Mouse (Mus musculus): ENCODE data around the gene Prune1. TPM values are rescaled to one million over a fixed set of nuclear protein-coding genes. Genes with fewer than 3 reads are reported as not detected.
A peak's percentile ranks its signal among the peaks of the same experiment; 100 is the strongest.

The Prune1 gene
- polyA plus RNA-seq, 1 experiment from 2014 or later, result 24.2 TPM

DNA sequence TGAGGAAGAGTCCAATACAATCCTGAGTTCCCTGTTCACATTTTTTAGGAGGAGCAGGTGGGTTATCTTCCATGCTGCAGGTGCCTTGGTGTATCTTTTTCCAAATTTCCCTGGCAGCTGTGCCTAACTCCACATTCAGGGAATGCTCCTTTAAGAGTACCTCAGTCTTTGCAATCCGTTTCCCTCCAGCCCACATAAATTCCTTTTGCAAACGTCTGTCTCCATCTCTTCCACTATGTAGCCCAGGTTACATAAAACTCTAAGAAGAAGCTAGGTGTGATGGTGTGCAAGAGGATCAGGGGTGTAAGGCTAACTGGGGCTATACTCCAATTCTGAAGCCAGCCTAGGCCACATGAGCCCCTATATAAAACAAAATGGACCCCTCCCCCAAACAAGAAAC is 38.8 kb downstream of the Prune1 start:
- Histone ChIP-seq H3K4me2 (ENCODE audit: low read depth, low read length) (no peak overlapping the region), H3K4me1 (ENCODE audit: control insufficient read depth, insufficient read depth, low read length) (no peaks in the 10 kb centered on the region), H3K36me3 (ENCODE audit: control insufficient read depth, insufficient read depth, low read length) (peaks cover 20% of the 10 kb centered on the region; the same call in 1 of the 2 replicates), H3K9ac (ENCODE audit: low read depth, low read length) (no peak overlapping the region), H3K4me3 (ENCODE audit: low read depth, low read length) (no peak overlapping the region), H3K27me3 (replicated peaks; ENCODE audit: control insufficient read depth, insufficient read depth, low read length) (no peaks in the 10 kb centered on the region), H3K27ac (replicated peaks; ENCODE audit: low read depth, low read length) (no peak overlapping the region), H3K9me3 (ENCODE audit: control insufficient read depth, low read length) (no peaks in the 10 kb centered on the region)
- DNase-seq (ENCODE audit: low spot score), result no peak
- no peak for ATAC-seq (ENCODE audit: low read depth)
- WGBS, result 82% methylated on average over 2 of the region's 2 CpGs

DNA sequence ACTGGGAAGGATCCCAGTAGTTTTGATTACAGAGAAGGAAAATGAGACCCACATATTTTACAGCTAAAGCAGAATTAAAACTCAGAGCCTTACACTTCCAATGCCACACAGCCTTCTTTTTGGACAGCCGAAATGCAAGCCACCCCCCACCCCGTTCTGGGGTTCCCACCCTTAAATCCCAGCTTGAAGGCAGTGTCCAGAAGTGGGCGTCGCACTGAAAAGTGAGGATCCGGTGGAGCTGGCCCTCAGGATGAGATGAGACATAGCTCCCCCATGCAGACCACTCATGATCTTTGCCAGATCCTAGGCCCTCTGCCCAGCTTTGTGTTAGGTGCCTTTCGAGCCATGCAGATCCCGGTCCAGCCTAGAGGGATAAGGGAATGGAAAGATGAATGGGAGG is 40.4 kb downstream of the Prune1 start, which contains the start of gene Gm128:
Gm128 (minus strand) TSS at position 101 of the 400 bp plus-strand sequence.
- Histone ChIP-seq H3K4me3 (ENCODE audit: low read depth, low read length) (no peak within 1 kb of the TSS), H3K4me1 (ENCODE audit: control insufficient read depth, insufficient read depth, low read length) (no peaks in the 10 kb centered on the region), H3K9me3 (ENCODE audit: control insufficient read depth, low read length) (no peaks in the 10 kb centered on the region), H3K9ac (ENCODE audit: low read depth, low read length) (peak within 1 kb of the TSS; percentile 2; the same call in 1 of the 2 replicates), H3K27ac (replicated peaks; ENCODE audit: low read depth, low read length) (no peak within 1 kb of the TSS), H3K36me3 (ENCODE audit: control insufficient read depth, insufficient read depth, low read length) (peaks cover 32% of the 10 kb centered on the region), H3K27me3 (replicated peaks; ENCODE audit: control insufficient read depth, insufficient read depth, low read length) (no peaks in the 10 kb centered on the region), H3K4me2 (ENCODE audit: low read depth, low read length) (peak within 1 kb of the TSS; percentile 29)
- 78% methylated on average over 7 of the region's 7 CpGs for WGBS
- ATAC-seq (ENCODE audit: low read depth), result no peak
- no peak for DNase-seq (ENCODE audit: low spot score)

DNA sequence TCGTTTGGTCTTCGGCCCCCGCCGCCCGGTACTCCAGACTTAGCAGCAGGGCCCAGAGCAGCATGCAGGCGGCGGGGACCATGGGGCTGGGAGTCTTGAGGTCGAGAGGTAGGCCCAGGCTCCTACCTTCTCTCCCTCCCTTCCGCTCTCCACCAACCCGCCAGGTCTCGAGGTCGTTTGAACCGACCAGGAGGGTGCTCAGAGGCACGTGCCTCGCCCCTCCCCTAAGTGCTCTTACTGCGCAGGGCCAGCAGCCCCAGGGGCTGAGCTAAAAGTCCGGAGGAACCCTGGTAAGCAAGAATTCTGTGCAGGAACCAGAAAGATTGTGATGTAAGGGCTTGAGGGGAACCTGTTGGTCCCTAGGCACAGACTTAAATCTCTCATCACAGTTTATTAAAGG is 41.0 kb downstream of the Prune1 start:
- DNase-seq (ENCODE audit: low spot score), result no peak
- WGBS, result 31% methylated on average over 13 of the region's 17 CpGs
- H3K4me2 ChIP-seq (ENCODE audit: low read depth, low read length), result peak overlapping the region; percentile 29
- peak; percentile 35; the same call in 1 of the 2 replicates for ATAC-seq (ENCODE audit: low read depth)
- no peaks in the 10 kb centered on the region for H3K4me1 ChIP-seq (ENCODE audit: control insufficient read depth, insufficient read depth, low read length)
- H3K4me3 ChIP-seq (ENCODE audit: low read depth, low read length), result no peak overlapping the region
- H3K27ac ChIP-seq (replicated peaks; ENCODE audit: low read depth, low read length), result no peak overlapping the region
- H3K27me3 ChIP-seq (replicated peaks; ENCODE audit: control insufficient read depth, insufficient read depth, low read length), result no peaks in the 10 kb centered on the region
- 0 out of 2 replicates have a peak overlapping the region, but pooled peaks have one; percentile 2 for H3K9ac ChIP-seq (ENCODE audit: low read depth, low read length)
- peaks cover 38% of the 10 kb centered on the region for H3K36me3 ChIP-seq (ENCODE audit: control insufficient read depth, insufficient read depth, low read length)
- no peaks in the 10 kb centered on the region for H3K9me3 ChIP-seq (ENCODE audit: control insufficient read depth, low read length)

DNA sequence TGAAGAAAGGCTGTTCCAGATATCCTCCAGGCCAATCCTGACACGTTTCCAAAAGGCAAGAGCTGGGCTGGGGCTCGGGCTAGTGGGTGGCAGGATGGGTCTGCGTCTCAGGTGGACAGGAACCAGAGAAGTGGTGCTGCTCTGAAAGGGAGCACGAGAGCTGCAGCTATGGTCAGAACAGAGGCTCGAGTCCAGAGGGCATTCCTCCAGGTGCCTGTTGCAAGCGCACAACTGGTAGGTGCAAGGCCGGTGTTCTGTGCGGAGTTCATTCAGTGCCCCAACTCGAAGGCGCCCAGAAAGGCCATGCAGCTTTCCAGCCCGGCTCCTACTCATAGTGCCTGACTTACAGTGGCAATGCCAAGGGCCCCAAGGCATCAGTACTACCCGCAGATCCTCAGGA is 41.9 kb downstream of the Prune1 start:
- H3K36me3 ChIP-seq (ENCODE audit: control insufficient read depth, insufficient read depth, low read length), result peaks cover 38% of the 10 kb centered on the region
- no peak overlapping the region for H3K4me2 ChIP-seq (ENCODE audit: low read depth, low read length)
- DNase-seq (ENCODE audit: low spot score) (no peak), ATAC-seq (ENCODE audit: low read depth) (no peak)
- H3K27me3 ChIP-seq (replicated peaks; ENCODE audit: control insufficient read depth, insufficient read depth, low read length), result no peaks in the 10 kb centered on the region
- H3K4me1 ChIP-seq (ENCODE audit: control insufficient read depth, insufficient read depth, low read length), result no peaks in the 10 kb centered on the region
- no peak overlapping the region for H3K9ac ChIP-seq (ENCODE audit: low read depth, low read length)
- no peaks in the 10 kb centered on the region for H3K9me3 ChIP-seq (ENCODE audit: control insufficient read depth, low read length)
- H3K27ac ChIP-seq (replicated peaks; ENCODE audit: low read depth, low read length), result no peak overlapping the region
- H3K4me3 ChIP-seq (ENCODE audit: low read depth, low read length), result no peak overlapping the region
- 83% methylated on average over 12 of the region's 12 CpGs for WGBS

DNA sequence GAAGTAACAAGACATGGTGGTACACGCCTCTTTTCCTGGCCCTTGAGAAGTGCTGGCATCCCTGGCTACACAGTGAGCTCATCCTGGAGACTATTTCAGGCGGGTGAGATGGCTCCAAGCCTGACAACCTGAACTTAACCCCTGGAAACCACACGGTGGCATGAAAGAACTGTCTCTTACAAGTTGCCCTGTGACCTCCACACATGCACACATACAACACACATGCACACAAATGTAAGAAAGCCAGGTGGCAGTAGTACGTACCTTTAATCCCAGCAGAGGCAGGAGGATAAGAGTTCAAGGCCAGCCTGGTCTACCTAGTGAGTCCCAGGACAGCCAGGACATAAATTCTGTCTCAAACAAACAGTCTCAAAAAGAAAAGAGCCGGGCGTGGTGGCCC is 42.9 kb downstream of the Prune1 start:
- Histone ChIP-seq H3K36me3 (ENCODE audit: control insufficient read depth, insufficient read depth, low read length) (peaks cover 47% of the 10 kb centered on the region), H3K4me1 (ENCODE audit: control insufficient read depth, insufficient read depth, low read length) (no peaks in the 10 kb centered on the region)

DNA sequence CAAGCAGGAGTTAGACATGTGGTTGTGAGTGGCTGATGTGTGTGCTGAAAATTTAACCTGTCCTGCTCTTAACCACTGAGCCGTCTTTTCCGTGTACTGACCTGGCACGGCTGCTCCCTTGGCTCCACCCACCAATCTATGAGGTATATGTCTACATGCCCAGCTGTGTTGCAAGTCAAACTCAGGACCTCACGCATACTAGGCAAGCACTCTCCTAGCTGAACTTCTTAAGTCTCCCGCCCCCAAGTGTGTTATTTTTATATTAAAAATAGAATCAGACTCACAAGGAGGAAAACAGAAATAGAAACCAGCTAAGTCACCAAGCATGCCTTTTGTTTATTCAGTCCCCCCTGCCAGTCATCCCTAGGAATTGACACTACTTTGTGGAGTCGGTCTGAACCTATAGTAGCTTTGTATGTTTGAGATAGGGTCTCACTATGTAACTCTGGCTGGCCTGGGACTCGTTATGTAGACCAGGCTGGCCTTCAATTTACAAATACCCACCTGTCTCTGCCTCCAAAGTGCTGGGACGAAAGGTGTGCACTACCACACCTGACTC is 44.3 kb downstream of the Prune1 start:
- Histone ChIP-seq H3K4me1 (ENCODE audit: control insufficient read depth, insufficient read depth, low read length) (no peaks in the 10 kb centered on the region), H3K27me3 (replicated peaks; ENCODE audit: control insufficient read depth, insufficient read depth, low read length) (no peaks in the 10 kb centered on the region), H3K9me3 (ENCODE audit: control insufficient read depth, low read length) (no peaks in the 10 kb centered on the region), H3K27ac (replicated peaks; ENCODE audit: low read depth, low read length) (no peak overlapping the region), H3K9ac (ENCODE audit: low read depth, low read length) (no peak overlapping the region), H3K4me2 (ENCODE audit: low read depth, low read length) (no peak overlapping the region), H3K36me3 (ENCODE audit: control insufficient read depth, insufficient read depth, low read length) (peaks cover 57% of the 10 kb centered on the region), H3K4me3 (ENCODE audit: low read depth, low read length) (no peak overlapping the region)
- 80% methylated on average over 8 of the region's 8 CpGs for WGBS
- ATAC-seq (ENCODE audit: low read depth), result no peak
- DNase-seq (ENCODE audit: low spot score), result no peak

More for the DNA sequence above, 42.9 kb downstream of the Prune1 start:
- Histone ChIP-seq H3K27me3 (replicated peaks; ENCODE audit: control insufficient read depth, insufficient read depth, low read length) (no peaks in the 10 kb centered on the region), H3K9ac (ENCODE audit: low read depth, low read length) (no peak overlapping the region), H3K4me2 (ENCODE audit: low read depth, low read length) (no peak overlapping the region), H3K27ac (replicated peaks; ENCODE audit: low read depth, low read length) (no peak overlapping the region), H3K9me3 (ENCODE audit: control insufficient read depth, low read length) (no peaks in the 10 kb centered on the region), H3K4me3 (ENCODE audit: low read depth, low read length) (no peak overlapping the region)
- ATAC-seq (ENCODE audit: low read depth) (no peak; the same call in 1 of the 2 replicates), DNase-seq (ENCODE audit: low spot score) (no peak)
- 87% methylated on average over 6 of the region's 6 CpGs for WGBS

DNA sequence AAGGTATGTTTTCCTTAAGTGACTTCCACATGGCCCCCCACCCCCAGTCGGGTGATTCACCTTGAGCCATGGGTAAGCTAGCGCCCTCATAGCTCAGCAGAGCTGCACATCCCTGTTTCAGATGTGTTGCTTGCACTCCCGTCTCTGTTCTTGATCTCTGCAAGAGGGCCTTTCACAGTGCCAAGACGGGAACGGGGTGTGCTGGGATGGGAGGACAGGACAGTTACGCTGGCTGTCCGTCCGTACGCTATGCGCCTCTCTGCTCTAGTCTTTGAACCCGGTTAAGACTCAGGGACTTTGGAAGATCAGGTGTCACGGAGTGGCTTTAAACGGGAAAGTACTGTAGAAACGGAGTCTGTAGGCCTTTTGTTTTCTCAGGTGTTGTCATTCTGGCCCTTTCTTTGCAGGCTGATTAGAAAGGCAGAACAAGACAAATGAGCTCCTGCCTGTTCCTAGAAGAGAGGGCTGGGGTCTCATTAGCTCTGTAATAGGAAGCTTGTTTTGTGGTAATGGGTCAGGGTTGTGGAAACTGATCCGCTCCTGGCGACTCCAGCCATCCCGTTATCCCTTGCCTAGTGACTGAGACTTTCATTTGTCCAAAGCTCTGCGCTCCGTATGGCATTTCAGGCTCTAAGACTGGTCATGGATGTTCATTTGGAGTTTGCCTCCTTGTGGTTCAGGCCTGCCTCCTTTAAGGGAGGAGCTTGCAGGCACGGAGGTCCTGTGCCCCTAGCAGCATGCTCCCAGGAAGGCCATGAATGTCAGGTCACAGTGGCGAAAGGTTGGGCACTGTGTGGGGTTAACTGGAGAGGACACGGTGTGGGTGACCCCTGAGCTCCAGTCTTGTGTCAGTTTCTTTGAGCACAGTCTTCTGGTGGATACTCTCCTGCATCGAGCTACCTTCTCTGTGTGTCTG is 46.2 kb downstream of the Prune1 start:
- H3K27me3 ChIP-seq (replicated peaks; ENCODE audit: control insufficient read depth, insufficient read depth, low read length), result no peaks in the 10 kb centered on the region
- no peak overlapping the region for H3K4me2 ChIP-seq (ENCODE audit: low read depth, low read length)
- ATAC-seq (ENCODE audit: low read depth) (no peak), DNase-seq (ENCODE audit: low spot score) (no peak)
- peaks cover 69% of the 10 kb centered on the region for H3K36me3 ChIP-seq (ENCODE audit: control insufficient read depth, insufficient read depth, low read length)
- no peak overlapping the region for H3K27ac ChIP-seq (replicated peaks; ENCODE audit: low read depth, low read length)
- no peaks in the 10 kb centered on the region for H3K9me3 ChIP-seq (ENCODE audit: control insufficient read depth, low read length)
- 60% methylated on average over 23 of the region's 23 CpGs for WGBS
- H3K9ac ChIP-seq (ENCODE audit: low read depth, low read length), result no peak overlapping the region
- no peak overlapping the region for H3K4me3 ChIP-seq (ENCODE audit: low read depth, low read length)
- H3K4me1 ChIP-seq (ENCODE audit: control insufficient read depth, insufficient read depth, low read length), result peaks cover 6% of the 10 kb centered on the region

DNA sequence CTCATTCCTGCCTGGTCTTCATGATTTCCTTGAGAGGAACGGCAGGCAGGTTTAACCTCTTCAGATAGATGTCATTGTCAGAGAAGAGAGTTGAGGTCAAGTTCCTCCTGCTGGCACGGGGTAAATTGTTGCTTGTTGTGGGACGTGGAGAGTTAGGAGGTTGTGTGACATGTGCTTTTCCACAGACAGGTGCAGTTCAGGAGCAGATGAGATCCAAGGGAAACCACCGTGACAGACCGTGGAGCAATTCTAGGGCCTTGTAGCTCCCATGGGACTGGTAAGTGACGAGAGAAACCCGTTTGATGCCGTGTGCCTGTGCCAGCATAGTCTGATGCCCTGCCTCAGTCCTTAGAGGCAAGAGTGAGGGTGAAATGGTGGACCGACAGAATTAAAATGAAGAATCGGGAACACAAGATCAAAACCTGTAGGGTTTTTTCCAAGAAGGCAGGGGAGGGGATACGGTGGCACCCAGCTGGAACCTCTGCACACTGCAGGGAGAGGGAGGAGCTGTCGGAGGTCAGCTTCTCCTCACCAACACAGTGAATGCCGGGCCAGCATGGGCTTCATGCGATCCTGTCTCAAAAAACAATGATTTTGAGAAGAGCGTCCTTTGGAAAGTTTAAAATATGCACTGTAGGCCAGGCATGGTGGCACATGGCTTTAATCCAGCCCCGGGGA is 48.4 kb downstream of the Prune1 start:
- Histone ChIP-seq H3K9ac (ENCODE audit: low read depth, low read length) (no peak overlapping the region), H3K9me3 (ENCODE audit: control insufficient read depth, low read length) (no peaks in the 10 kb centered on the region)

More for the DNA sequence above, 48.4 kb downstream of the Prune1 start:
- peaks cover 69% of the 10 kb centered on the region for H3K36me3 ChIP-seq (ENCODE audit: control insufficient read depth, insufficient read depth, low read length)
- H3K4me1 ChIP-seq (ENCODE audit: control insufficient read depth, insufficient read depth, low read length), result peaks cover 13% of the 10 kb centered on the region
- 84% methylated on average over 16 of the region's 16 CpGs for WGBS
- H3K27me3 ChIP-seq (replicated peaks; ENCODE audit: control insufficient read depth, insufficient read depth, low read length), result no peaks in the 10 kb centered on the region
- H3K27ac ChIP-seq (replicated peaks; ENCODE audit: low read depth, low read length), result no peak overlapping the region
- ATAC-seq (ENCODE audit: low read depth) (no peak), DNase-seq (ENCODE audit: low spot score) (no peak)
- no peak overlapping the region for H3K4me2 ChIP-seq (ENCODE audit: low read depth, low read length)
- H3K4me3 ChIP-seq (ENCODE audit: low read depth, low read length), result no peak overlapping the region

Data from embryonic facial prominence, embryonic 14.5 days (tissue).